Mouse (Mus musculus): Measurements from ENCODE around the gene Arf4.

DNA sequence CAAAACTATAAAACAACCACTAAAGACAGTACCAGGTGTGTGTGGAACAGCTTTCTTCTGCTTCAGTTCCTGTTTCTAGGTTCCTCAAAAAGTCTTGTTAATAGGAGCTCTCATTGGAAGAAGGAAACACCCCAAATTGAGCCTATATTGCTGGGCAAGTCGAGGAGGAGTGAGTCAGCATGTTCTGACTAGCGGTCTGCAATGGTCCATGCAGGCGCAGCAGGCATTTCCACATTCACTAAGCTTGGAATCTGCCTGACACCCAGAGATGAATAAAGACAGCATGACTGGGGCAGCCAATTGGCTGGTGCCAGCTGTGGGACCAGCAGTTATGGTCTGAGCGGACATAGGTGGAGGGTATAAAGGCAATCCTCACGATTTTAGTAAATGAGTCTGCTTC, 37.9 kb downstream of the Arf4 start:
- TF ChIP-seq CTCF (IDR thresholded peaks at IDR 0.05; ENCODE audit: low read depth) (no peak), EP300 (IDR thresholded peaks at IDR 0.05; ENCODE audit: low read depth) (no peak)

Measured in liver, embryonic 14.5 days (tissue).